Comparison of ENCODE assay signal across 8 mouse cellular contexts in the genomic region with DNA sequence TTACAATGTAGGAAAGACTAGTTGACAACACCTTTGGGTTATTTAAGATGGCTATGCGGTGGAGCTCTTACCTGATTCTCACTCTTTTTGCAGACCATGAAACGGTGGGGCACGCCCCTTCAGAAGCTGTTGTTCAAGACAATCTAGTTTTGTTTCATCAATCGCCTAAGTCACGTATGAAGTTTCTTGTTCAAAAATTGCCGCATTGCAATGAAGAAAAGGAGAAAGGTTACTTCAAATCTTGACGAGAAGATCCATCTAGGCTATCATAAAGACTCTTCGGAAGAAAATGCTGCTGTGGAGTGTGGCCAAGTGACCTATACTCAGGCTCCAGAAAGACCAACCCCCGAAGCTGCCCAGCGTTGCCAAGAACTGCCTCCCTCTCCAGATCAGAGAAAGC. TPM values are rescaled to one million over a fixed set of nuclear protein-coding genes. Genes with fewer than 3 reads are reported as not detected.
A peak's percentile ranks its signal among the peaks of the same experiment; 100 is the strongest.
DNase-seq lines count a peak whose midpoint lies in the region; ATAC-seq and TF ChIP-seq lines count a peak whose summit lies in the region.

No protein-coding gene starts in this region.

- no peak for TF ChIP-seq POLR2A in testis, adult 2 months (IDR thresholded peaks at IDR 0.05; ENCODE audit: control insufficient read depth, low read depth, low read length)

- H3K4me1 ChIP-seq in testis, adult 2 months (ENCODE audit: control insufficient read depth, insufficient read depth, low read length) = peaks cover 8% of the 10 kb centered on the region
- H3K4me1 ChIP-seq in heart, embryonic 14.5 days (ENCODE audit: control insufficient read depth in 2 of 2, insufficient read depth in 2 of 2, low read length in 2 of 2) = peaks cover 11 to 30% of the 10 kb centered on the region in 2 experiments; a peak in 3 of 4 replicates
- H3K4me1 ChIP-seq in midbrain, embryonic 11.5 days (ENCODE audit: control insufficient read depth, insufficient read depth, low read length) = peaks cover 26% of the 10 kb centered on the region

- H3K4me3 ChIP-seq in testis, adult 2 months (ENCODE audit: control insufficient read depth, low read depth, low read length) = peak overlapping the region; percentile 88; the same call in 1 of the 2 replicates
- H3K4me3 ChIP-seq in heart, embryonic 14.5 days (ENCODE audit: control insufficient read depth in 1 of 2, insufficient read depth in 1 of 2, low read depth in 1 of 2, low read length in 2 of 2) = peak overlapping the region; percentile 89 to 98
- H3K4me3 ChIP-seq in midbrain, embryonic 11.5 days (ENCODE audit: low read depth, low read length) = peak overlapping the region; percentile 84

- H3K27ac ChIP-seq in testis, adult 2 months (ENCODE audit: control insufficient read depth, insufficient read depth, low read depth, low read length) = no peak overlapping the region; the same call in 1 of the 2 replicates
- peak overlapping the region; percentile 93 for H3K27ac ChIP-seq in heart, embryonic 14.5 days (replicated peaks in 1 of 2; ENCODE audit: control insufficient read depth in 1 of 2, insufficient read depth in 1 of 2, low read depth in 2 of 2, low read length in 2 of 2)
- no peak overlapping the region for H3K27ac ChIP-seq in midbrain, embryonic 11.5 days (ENCODE audit: low read depth, low read length)

- ATAC-seq in heart, embryonic 14.5 days (ENCODE audit: insufficient number of reproducible peaks, insufficient read depth, low FRiP score, low read depth) = no peak
- no peak for ATAC-seq in midbrain, embryonic 11.5 days (ENCODE audit: low FRiP score)
- no peak for ATAC-seq in granulocyte monocyte progenitor cell, adult 5-6 weeks (replicated peaks; ENCODE audit: poor library complexity, severe bottlenecking)

- no peaks in the 10 kb centered on the region for H3K9me3 ChIP-seq in heart, embryonic 14.5 days (ENCODE audit: control insufficient read depth, low read length)
- H3K9me3 ChIP-seq in midbrain, embryonic 11.5 days (ENCODE audit: control insufficient read depth, low read length) = no peaks in the 10 kb centered on the region

- no peaks in the 10 kb centered on the region for H3K36me3 ChIP-seq in testis, adult 2 months (ENCODE audit: control insufficient read depth, insufficient read depth, low read length)
- 0 out of 2 replicates have a peak, but pooled peaks cover 5% of the 10 kb centered on the region for H3K36me3 ChIP-seq in heart, embryonic 14.5 days (ENCODE audit: control insufficient read depth, insufficient read depth, low read length)
- H3K36me3 ChIP-seq in midbrain, embryonic 11.5 days (ENCODE audit: control insufficient read depth, insufficient read depth, low read length) = no peaks in the 10 kb centered on the region

- H3K4me2 ChIP-seq in heart, embryonic 14.5 days (ENCODE audit: low read length) = peak overlapping the region; percentile 88
- H3K4me2 ChIP-seq in midbrain, embryonic 11.5 days = peak overlapping the region; percentile 78

- H3K27me3 ChIP-seq in testis, adult 2 months (ENCODE audit: control insufficient read depth, insufficient read depth, low read length) = no peaks in the 10 kb centered on the region
- no peaks in the 10 kb centered on the region for H3K27me3 ChIP-seq in heart, embryonic 14.5 days (ENCODE audit: control insufficient read depth, insufficient read depth, low read length)
- H3K27me3 ChIP-seq in midbrain, embryonic 11.5 days (ENCODE audit: control insufficient read depth, insufficient read depth, low read length) = no peaks in the 10 kb centered on the region

- peak overlapping the region; percentile 97 for H3K9ac ChIP-seq in heart, embryonic 14.5 days (ENCODE audit: low read length)
- peak overlapping the region; percentile 97 for H3K9ac ChIP-seq in midbrain, embryonic 11.5 days (ENCODE audit: low read length)

- WGBS in heart, embryonic 14.5 days = 15% methylated on average over 10 of the region's 10 CpGs
- WGBS in midbrain, embryonic 11.5 days = 38% methylated on average over 10 of the region's 10 CpGs

- no peak for DNase-seq in testis, postnatal 10 days (ENCODE audit: low spot score)
- peak; percentile 12 for DNase-seq in c-Kit-negative CD71-positive TER-119-positive erythroid progenitor cells, embryonic 14.5 days (ENCODE audit: low read depth, low spot score)
- DNase-seq in kidney, postnatal 36 days = peak; percentile 74 to 78
- DNase-seq in midbrain, embryonic 11.5 days (ENCODE audit: low spot score, missing footprints) = peak; percentile 89
- DNase-seq in frontal cortex, postnatal 14 days (ENCODE audit: low spot score in 2 of 2) = no peak

- TF ChIP-seq CTCF in testis, adult 2 months (IDR thresholded peaks at IDR 0.05; ENCODE audit: control insufficient read depth, insufficient read depth, insufficient replicate concordance, low read depth, low read length) = no peak

RNA-seq across cellular contexts. Expression of a gene that starts 0.9 kb away (rescaled TPM):
- 1.6 and 2.2 TPM in 2 replicates for polyA plus RNA-seq in testis, adult 2 months (2012; rRNA removed)
- polyA plus RNA-seq in heart, embryonic 14.5 days (2014; fragmentation: Nextera tagmentation; extraction: Ambion mirVana) = 10.9 and 11.3 TPM in 2 replicates
- 27.7 and 30.4 TPM in 2 replicates for polyA plus RNA-seq in midbrain, embryonic 11.5 days (2014; fragmentation: Nextera tagmentation; extraction: Ambion mirVana)
- 9.7 and 11.8 TPM in 2 replicates for total RNA-seq in granulocyte monocyte progenitor cell, adult 5-6 weeks (2014; fragmentation: Nextera tagmentation)
- 14.1 and 21.3 TPM in 2 replicates for total RNA-seq in granulocyte monocyte progenitor cell, adult 5-6 weeks (2017)

RNA-seq across cellular contexts. Expression of a gene that starts 31.6 kb away (rescaled TPM):
- polyA plus RNA-seq in testis, adult 2 months (2012; rRNA removed) = 1.5 and 1.7 TPM in 2 replicates
- polyA plus RNA-seq in heart, embryonic 14.5 days (2014; fragmentation: Nextera tagmentation; extraction: Ambion mirVana) = 14.9 and 15.7 TPM in 2 replicates
- polyA plus RNA-seq in midbrain, embryonic 11.5 days (2014; fragmentation: Nextera tagmentation; extraction: Ambion mirVana) = 30.0 and 31.5 TPM in 2 replicates
- 5.7 and 10.3 TPM in 2 replicates for total RNA-seq in granulocyte monocyte progenitor cell, adult 5-6 weeks (2014; fragmentation: Nextera tagmentation)
- total RNA-seq in granulocyte monocyte progenitor cell, adult 5-6 weeks (2017) = 26.3 and 29.6 TPM in 2 replicates

RNA-seq across cellular contexts. Expression of a gene that starts 46.0 kb away (rescaled TPM):
- 1.8 and 2.3 TPM in 2 replicates for polyA plus RNA-seq in testis, adult 2 months (2012; rRNA removed)
- 0.18 and 0.32 TPM in 2 replicates for polyA plus RNA-seq in heart, embryonic 14.5 days (2014; fragmentation: Nextera tagmentation; extraction: Ambion mirVana)
- 2.0 and 2.5 TPM in 2 replicates for polyA plus RNA-seq in midbrain, embryonic 11.5 days (2014; fragmentation: Nextera tagmentation; extraction: Ambion mirVana)
- not detected in 2 replicates for total RNA-seq in granulocyte monocyte progenitor cell, adult 5-6 weeks (2014; fragmentation: Nextera tagmentation)
- total RNA-seq in granulocyte monocyte progenitor cell, adult 5-6 weeks (2017) = not detected in 2 replicates

Comparison
In these comparisons a context has a peak if more than half of its experiments do, and no peak if none do; other contexts are left out.
1. H3K27ac ChIP-seq: peak in heart, embryonic 14.5 days (2 of 2); none in testis, adult 2 months (single experiment) and midbrain, embryonic 11.5 days (single experiment).
2. DNase-seq: peak in c-Kit-negative CD71-positive TER-119-positive erythroid progenitor cells, embryonic 14.5 days (single experiment), kidney, postnatal 36 days (2 of 2) and midbrain, embryonic 11.5 days (single experiment); none in testis, postnatal 10 days (single experiment) and frontal cortex, postnatal 14 days (0 of 2).
3. Peak in every context shown above with its lines, with median percentiles within 50 percentile points of each other: H3K4me3 ChIP-seq.